Mouse (Mus musculus) neural tube, embryonic 13.5 days (tissue): ENCODE results near the gene Tbce. TPM values are rescaled to one million over a fixed set of nuclear protein-coding genes. Genes with fewer than 3 reads are reported as not detected.
"Not testable (repeated sequence)": the region's sequence is repeated elsewhere in the genome, so short reads cannot be mapped to it uniquely, and the experiment has no call there.

Experiments
- ATAC-seq: fragments of 200-750 bp; cut with Nextera tagmentation; 2 replicates; pipeline ENCODE4 v1.8.0; 2017; ENCODE audit warnings: low read depth, mild to moderate bottlenecking, moderate TSS enrichment, moderate library complexity
- H3K27ac ChIP-seq: fragments of 300-500 bp; sonication (generic); replicated peaks from 2 replicates; pipeline ENCODE4 v1.5.1; 2015; ENCODE audit warnings: moderate library complexity, mild to moderate bottlenecking, inconsistent platforms
- H3K27me3 ChIP-seq: fragments of 300-500 bp; sonication (generic); 2 replicates; pipeline ENCODE4 v1.6.1; 2015; ENCODE audit warnings: mild to moderate bottlenecking, inconsistent platforms
- H3K36me3 ChIP-seq: fragments of 300-500 bp; sonication (generic); 2 replicates; pipeline ENCODE4 v1.6.1; 2015; ENCODE audit warnings: mild to moderate bottlenecking, inconsistent platforms
- H3K4me1 ChIP-seq: fragments of 300-500 bp; sonication (generic); replicated peaks from 2 replicates; pipeline ENCODE4 v1.6.1; 2015; ENCODE audit warnings: inconsistent platforms
- H3K4me2 ChIP-seq: fragments of 300-500 bp; sonication (generic); 2 replicates; pipeline ENCODE4 v1.6.1; 2015; ENCODE audit warnings: inconsistent platforms, mild to moderate bottlenecking, moderate library complexity
- H3K4me3 ChIP-seq: fragments of 300-500 bp; sonication (generic); 2 replicates; pipeline ENCODE4 v1.5.1; 2015; ENCODE audit warnings: mild to moderate bottlenecking, inconsistent platforms
- H3K9ac ChIP-seq: fragments of 300-500 bp; sonication (generic); 2 replicates; pipeline ENCODE4 v1.6.1; 2015; ENCODE audit warnings: moderate library complexity, mild to moderate bottlenecking, inconsistent platforms
- H3K9me3 ChIP-seq: fragments of 300-500 bp; sonication (generic); 2 replicates; pipeline ENCODE4 v1.6.1; 2016; ENCODE audit warnings: inconsistent platforms
- WGBS: fragments of 180-500 bp; shearing (Covaris S2); methylation state at CpG from one replicate; pipeline ENCODE4 v1.1.7; 2015; 5-methylcytosine and 5-hydroxymethylcytosine counted together
- polyA plus RNA-seq: library from polyadenylated mRNA; unstranded; fragments of >200 nt; fragmentation: Nextera tagmentation; extraction: Ambion mirVana; gene quantifications from 2 replicates; pipeline ENCODE4 v1.2.1, GENCODE M21; 2015

Tbce gene
- polyA plus RNA-seq, 1 experiment from 2014 or later = 102 TPM

DNA sequence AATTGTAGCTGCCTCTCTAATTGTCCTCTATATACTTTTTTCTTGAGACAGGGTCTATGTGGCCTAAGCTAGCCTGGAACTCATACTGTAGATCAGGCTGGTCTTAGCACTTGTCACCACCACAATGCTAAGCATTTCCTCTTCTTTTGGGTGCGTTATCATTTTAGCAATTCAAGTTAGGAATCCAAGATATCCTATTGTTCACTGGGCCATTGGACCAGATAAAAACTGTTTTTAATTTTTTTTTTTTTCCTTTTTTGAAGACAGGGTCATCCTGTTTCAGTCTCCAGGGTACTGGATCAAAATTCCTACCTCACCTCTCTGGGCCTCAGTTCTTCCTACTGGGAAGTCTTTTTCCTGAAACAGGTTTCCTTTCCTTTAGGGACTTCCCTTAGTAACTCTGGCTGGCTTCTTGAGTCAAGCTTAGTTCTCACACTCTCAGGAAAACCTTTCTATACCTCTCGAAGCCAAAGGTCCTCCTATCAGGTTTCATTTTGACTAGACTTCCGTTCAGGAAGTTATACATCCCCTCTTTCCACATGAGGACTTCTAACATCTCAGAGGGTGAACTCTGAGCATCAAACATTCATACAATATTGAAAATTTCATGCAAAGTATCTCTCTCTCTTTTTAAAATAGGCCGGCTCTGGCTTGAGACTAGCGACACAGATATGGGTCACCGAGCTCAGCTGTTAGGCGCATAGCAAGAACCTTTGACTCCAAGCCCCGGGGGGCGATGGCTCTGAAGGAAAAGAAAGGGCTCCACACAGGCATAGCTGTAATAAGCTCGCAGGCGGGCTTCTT lies 23.0 kb upstream of the Tbce start:
- no peaks in the 10 kb centered on the region for H3K9me3 ChIP-seq
- H3K4me1 ChIP-seq = peaks cover 43% of the 10 kb centered on the region
- H3K4me2 ChIP-seq = peak overlapping the region; percentile 93
- peak overlapping the region; percentile 98 for H3K4me3 ChIP-seq
- peak overlapping the region; percentile 85 for H3K9ac ChIP-seq
- H3K27me3 ChIP-seq = no peaks in the 10 kb centered on the region
- no peak for ATAC-seq
- peaks cover 12% of the 10 kb centered on the region for H3K36me3 ChIP-seq
- peak overlapping the region; percentile 94 for H3K27ac ChIP-seq
- WGBS = 6% methylated on average over 11 of the region's 11 CpGs

DNA sequence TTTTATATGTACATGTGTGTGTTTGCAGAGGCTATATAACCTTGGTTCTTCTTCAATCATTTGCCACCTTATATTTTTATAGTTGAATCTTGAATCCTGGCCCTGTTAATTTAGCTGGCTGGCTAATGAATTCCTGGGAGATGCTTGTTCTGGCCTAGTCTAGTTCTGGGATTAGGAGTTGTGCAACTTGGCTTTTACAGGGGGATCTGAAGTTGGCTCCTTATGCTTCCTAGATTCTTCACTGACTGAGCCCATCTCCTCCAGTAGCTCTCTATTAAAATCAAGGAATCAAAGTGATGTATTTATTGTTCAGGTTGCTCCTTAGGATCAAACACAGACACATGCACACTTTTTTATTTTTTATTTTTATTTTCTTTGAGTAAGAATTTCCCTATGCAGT lies 20.1 kb upstream of the Tbce start:
- Histone ChIP-seq H3K4me3 (no peak overlapping the region), H3K9me3 (no peaks in the 10 kb centered on the region), H3K27ac (no peak overlapping the region), H3K27me3 (no peaks in the 10 kb centered on the region), H3K4me2 (no peak overlapping the region), H3K4me1 (peaks cover 23% of the 10 kb centered on the region), H3K36me3 (peaks cover 36% of the 10 kb centered on the region), H3K9ac (no peak overlapping the region)
- ATAC-seq = no peak

DNA sequence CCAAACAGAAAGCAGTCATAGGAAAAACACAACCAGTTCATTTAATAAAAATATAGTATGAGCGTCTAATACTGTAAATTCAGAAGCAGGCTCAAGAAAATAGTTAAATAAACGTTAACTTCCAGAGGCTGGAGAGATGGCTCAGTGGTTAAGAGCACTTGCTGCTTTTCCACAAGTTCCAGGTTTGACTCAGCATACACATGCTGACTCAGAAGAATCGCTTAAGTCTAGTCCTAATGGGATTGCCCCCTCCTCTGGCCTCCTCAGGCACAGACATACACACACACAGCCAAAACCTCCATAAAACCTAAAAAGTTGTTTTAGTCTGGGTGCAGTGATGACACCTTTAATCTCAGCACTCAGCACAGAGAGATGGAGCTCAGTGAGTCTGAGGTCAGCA lies 17.4 kb upstream of the Tbce start:
- no peak overlapping the region for H3K4me2 ChIP-seq
- no peak overlapping the region for H3K27ac ChIP-seq
- no peak overlapping the region for H3K4me3 ChIP-seq
- no peaks in the 10 kb centered on the region for H3K27me3 ChIP-seq
- peaks cover 64% of the 10 kb centered on the region for H3K36me3 ChIP-seq
- 97% methylated on average over 3 of the region's 3 CpGs for WGBS
- no peak overlapping the region for H3K9ac ChIP-seq
- peaks cover 15% of the 10 kb centered on the region for H3K4me1 ChIP-seq
- no peaks in the 10 kb centered on the region for H3K9me3 ChIP-seq
- no peak for ATAC-seq

DNA sequence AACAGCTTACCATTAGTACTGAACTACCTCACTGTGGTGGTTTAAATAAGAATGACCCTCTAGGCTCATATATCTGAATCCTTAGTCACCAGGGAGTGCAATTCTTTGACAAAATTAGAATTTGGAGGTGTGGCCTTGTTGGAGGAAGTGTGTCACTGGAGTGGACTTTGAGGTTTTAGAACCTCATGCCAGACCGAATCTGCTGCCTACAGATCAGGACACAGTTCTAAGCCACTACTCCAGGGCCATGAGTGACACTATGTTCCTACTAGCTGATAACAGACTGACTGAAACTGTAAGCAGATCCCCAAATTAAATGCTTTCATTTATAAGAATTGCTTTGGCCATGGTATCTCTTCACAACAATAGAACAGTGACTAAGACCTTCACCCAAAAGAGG lies 10.4 kb upstream of the Tbce start:
- Histone ChIP-seq H3K4me1 (no peaks in the 10 kb centered on the region), H3K27me3 (no peaks in the 10 kb centered on the region), H3K36me3 (peaks cover 85% of the 10 kb centered on the region), H3K9me3 (no peaks in the 10 kb centered on the region), H3K4me3 (no peak overlapping the region), H3K27ac (no peak overlapping the region), H3K9ac (no peak overlapping the region), H3K4me2 (no peak overlapping the region)
- no peak for ATAC-seq
- 94% methylated on average over 1 of the region's 1 CpGs for WGBS

DNA sequence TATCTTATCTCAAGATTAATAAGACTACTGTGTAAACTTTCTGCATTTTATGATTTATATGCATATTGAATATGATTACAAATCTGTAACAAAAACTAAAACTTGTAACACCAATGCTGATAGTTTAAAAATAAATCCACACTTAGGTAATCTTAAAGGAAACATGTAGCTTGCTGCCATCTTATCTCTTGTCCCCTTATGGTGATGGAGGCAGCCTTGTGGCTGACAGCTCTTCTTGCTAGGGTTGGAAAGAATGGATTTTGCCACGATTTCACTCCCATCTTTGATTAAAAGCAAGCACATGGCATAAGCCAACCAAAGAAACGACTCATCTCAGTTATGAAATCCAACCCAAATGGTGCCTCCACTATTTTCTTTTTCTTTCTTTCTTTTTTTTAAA lies 5.1 kb upstream of the Tbce start:
- 0 out of 2 replicates have a peak, but pooled peaks cover 4% of the 10 kb centered on the region for H3K27me3 ChIP-seq
- H3K9me3 ChIP-seq = no peaks in the 10 kb centered on the region
- no peak overlapping the region for H3K9ac ChIP-seq
- H3K4me1 ChIP-seq = peaks cover 11% of the 10 kb centered on the region
- no peak overlapping the region for H3K4me2 ChIP-seq
- 82% methylated on average over 2 of the region's 2 CpGs for WGBS
- no peak overlapping the region for H3K27ac ChIP-seq
- H3K36me3 ChIP-seq = peaks cover 36% of the 10 kb centered on the region
- ATAC-seq = no peak
- H3K4me3 ChIP-seq = no peak overlapping the region

DNA sequence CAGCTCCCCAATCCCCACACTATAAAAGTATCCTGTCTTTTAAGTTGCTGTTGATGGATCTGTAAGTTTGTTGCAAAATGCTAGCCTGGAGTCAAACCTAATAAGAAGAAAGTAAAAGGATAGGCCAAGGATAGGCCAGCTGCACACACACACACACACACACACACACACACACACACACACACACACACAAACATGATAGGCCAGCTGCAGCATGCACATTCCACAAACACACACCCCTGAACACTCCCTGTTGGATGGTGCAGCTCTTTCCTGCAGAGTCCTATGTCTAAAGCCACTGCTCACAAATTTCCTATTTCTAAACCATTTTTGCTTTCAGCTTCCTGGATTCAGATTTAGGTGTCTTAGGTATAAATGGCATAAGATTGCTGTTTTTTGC lies 4.4 kb upstream of the Tbce start:
- Histone ChIP-seq H3K27me3 (0 out of 2 replicates have a peak, but pooled peaks cover 4% of the 10 kb centered on the region), H3K9me3 (no peaks in the 10 kb centered on the region), H3K4me2 (no peak overlapping the region), H3K4me1 (peaks cover 11% of the 10 kb centered on the region), H3K9ac (no peak overlapping the region), H3K36me3 (peaks cover 29% of the 10 kb centered on the region), H3K27ac (no peak overlapping the region), H3K4me3 (no peak overlapping the region)
- ATAC-seq = no peak

DNA sequence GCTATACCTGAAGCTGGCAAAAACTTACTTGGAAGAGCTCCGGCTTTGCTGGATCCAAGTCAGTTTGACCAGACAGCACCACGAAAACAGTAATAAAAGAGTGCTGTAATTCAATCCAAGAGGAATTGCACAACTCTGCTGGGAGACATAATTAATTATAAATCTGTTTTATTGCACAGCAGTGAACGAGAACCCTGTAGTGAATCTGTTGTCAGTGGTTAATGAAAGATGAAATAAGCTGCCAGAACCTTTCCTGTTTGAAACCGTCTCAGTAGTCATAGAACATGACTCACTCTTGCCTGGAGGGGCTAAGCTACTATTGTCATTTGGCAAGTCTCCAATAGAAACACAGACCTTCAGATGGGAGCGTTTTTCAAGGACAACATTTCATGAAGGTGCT lies 748 bp upstream of the Tbce start:
- Histone ChIP-seq H3K4me2 (peak overlapping the region; percentile 90), H3K9me3 (no peaks in the 10 kb centered on the region), H3K27ac (peak overlapping the region; percentile 96), H3K36me3 (no peaks in the 10 kb centered on the region), H3K4me1 (peaks cover 30% of the 10 kb centered on the region), H3K9ac (peak overlapping the region; percentile 88), H3K27me3 (0 out of 2 replicates have a peak, but pooled peaks cover 4% of the 10 kb centered on the region), H3K4me3 (peak overlapping the region; percentile 65)
- no peak for ATAC-seq
- WGBS = 22% methylated on average over 5 of the region's 5 CpGs

DNA sequence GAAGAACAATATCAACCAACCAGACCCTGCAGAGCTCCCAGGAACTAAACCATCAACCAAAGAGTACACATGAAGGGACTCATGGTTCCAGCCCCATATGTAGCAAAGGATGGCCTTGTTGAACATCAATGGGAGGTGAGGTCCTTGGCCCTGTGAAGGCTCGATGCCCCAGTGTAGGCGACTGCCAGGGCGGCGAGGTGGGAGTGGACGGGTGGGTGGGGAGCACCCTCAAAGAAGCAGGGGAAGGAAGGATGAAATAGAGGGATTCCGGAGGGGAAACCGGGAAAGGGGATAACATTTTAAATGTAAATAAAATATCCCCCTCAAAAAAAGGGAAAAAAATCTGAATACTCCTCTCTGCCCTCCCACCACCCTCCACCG lies 537 bp downstream of the Tbce start:
- peak overlapping the region; percentile 88 for H3K9ac ChIP-seq
- peak overlapping the region; percentile 96 for H3K27ac ChIP-seq
- ATAC-seq = peak; percentile 77
- peaks cover 30% of the 10 kb centered on the region for H3K4me1 ChIP-seq
- H3K9me3 ChIP-seq = no peaks in the 10 kb centered on the region
- H3K36me3 ChIP-seq = no peaks in the 10 kb centered on the region
- WGBS = 3% methylated on average over 8 of the region's 8 CpGs
- H3K27me3 ChIP-seq = 0 out of 2 replicates have a peak, but pooled peaks cover 4% of the 10 kb centered on the region
- peak overlapping the region; percentile 90 for H3K4me2 ChIP-seq
- peak overlapping the region; percentile 65 for H3K4me3 ChIP-seq

DNA sequence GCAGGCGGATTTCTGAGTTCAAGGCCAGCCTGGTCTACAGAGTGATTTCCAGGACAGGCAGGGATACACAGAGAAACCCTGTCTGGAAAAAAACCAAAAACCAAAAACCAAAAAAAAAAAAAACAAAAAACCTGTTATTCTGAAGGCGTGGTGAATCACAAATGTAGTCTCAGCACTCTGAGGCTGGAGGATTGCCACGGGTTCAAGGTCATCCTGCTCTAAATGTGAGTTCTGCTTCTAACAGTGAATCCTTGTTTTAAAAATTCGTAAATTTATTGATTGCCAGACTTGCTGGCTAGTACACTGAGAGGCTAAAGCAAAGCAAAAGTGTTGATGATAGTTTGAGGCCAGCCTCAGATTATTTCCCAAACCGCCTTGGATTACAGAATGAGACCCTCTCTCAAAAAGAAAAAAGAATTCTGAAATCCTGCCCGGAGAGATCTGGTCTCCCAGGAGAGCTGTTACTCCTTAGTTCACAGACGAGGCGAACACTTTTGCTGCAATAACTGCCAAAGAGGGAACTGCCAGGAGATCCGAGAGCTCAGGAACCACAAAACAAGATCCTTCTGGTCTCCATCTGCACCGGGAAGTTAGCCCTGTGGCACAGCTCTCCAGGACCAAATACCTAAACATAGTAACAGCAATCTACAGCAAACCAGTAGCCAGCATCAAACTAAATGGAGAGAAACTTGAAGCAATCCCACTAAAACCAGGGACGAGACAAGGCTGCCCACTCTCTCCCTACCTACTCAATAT lies 3.4 kb downstream of the Tbce start:
- ATAC-seq = no peak
- no peaks in the 10 kb centered on the region for H3K9me3 ChIP-seq
- H3K36me3 ChIP-seq = no peaks in the 10 kb centered on the region
- H3K27me3 ChIP-seq = no peaks in the 10 kb centered on the region
- no peak overlapping the region for H3K4me2 ChIP-seq
- H3K27ac ChIP-seq = no peak overlapping the region
- 89% methylated on average over 11 of the region's 11 CpGs for WGBS
- H3K4me3 ChIP-seq = no peak overlapping the region
- H3K4me1 ChIP-seq = peaks cover 30% of the 10 kb centered on the region
- no peak overlapping the region for H3K9ac ChIP-seq

DNA sequence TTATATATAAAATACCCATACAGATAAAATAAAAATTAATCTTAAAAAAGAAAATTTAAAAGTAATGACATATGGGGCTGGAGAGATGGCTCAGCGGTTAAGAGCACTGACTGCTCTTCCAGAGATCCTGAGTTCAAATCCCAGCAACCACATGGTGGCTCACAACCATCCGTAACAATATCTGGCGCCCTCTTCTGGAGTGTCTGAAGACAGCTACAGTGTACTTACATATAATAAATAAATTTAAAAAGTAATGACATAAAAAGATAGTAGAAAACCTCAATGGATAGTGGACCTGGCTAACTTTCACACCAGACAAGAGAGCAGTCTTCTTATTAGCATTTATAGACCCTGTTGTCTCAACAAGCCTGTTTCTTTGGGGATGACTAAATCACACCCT lies 4.1 kb downstream of the Tbce start:
- not testable (repeated sequence) for H3K9ac ChIP-seq, H3K4me3 ChIP-seq, H3K4me2 ChIP-seq, ATAC-seq, H3K27me3 ChIP-seq, H3K36me3 ChIP-seq, H3K27ac ChIP-seq, H3K9me3 ChIP-seq
- peaks cover 24% of the 10 kb centered on the region for H3K4me1 ChIP-seq
- WGBS = 94% methylated on average over 3 of the region's 3 CpGs

DNA sequence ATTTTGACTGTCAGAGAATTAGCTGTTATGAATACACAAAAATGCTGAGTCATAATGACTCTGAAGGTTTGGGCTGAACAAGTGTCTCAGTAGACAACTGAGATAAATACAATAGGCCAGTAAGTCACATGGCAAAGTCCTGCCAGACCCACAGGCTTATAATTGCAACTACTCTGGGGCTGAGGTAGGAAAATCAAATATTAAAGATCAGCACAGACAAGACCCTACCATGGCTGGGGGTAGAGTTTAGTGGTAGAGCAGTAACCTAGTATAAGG lies 5.4 kb downstream of the Tbce start:
- Histone ChIP-seq H3K4me1 (peaks cover 20% of the 10 kb centered on the region), H3K36me3 (peaks cover 4% of the 10 kb centered on the region), H3K9ac (no peak overlapping the region), H3K27ac (no peak overlapping the region), H3K9me3 (no peaks in the 10 kb centered on the region), H3K4me3 (no peak overlapping the region), H3K27me3 (no peaks in the 10 kb centered on the region), H3K4me2 (no peak overlapping the region)
- no peak for ATAC-seq

DNA sequence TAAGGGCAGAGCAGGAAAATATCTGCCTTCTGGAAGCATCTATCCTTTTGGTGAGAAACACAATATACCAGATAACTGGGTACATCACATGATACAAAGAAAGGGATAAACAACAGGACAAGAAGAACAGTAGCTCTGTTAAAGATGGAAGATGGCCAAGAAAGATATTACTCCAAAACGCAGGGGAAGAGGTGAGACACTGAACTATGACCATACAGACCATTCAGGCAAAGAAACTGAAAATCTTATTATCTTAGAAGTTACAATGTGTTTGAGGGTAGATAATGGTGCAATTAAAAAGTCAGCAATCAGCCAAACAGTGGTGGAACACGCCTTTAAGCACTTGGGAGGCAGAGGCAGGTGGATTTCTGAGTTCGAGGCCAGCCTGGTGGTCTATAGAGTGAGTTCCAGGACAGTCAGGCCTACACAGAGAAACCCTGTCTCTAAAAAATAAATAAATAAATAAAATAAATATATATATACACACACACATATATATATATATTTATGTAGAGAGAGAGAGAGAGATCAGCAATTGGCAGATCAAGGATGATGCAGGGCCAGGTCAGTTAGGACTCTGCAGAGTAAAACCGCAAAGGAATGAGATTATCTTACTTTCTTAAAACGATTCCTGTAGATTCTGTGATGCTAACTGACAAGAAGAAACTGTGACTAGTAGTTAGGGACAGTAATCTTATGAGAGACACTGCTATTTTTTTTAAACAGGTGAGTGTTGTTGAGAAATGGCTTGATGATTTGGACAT lies 5.9 kb downstream of the Tbce start:
- Histone ChIP-seq H3K27ac (no peak overlapping the region), H3K4me2 (no peak overlapping the region), H3K27me3 (no peaks in the 10 kb centered on the region), H3K9me3 (no peaks in the 10 kb centered on the region), H3K4me1 (peaks cover 16% of the 10 kb centered on the region), H3K36me3 (peaks cover 8% of the 10 kb centered on the region), H3K9ac (no peak overlapping the region), H3K4me3 (no peak overlapping the region)
- no peak for ATAC-seq
- 93% methylated on average over 5 of the region's 5 CpGs for WGBS
